Mouse (Mus musculus) hematopoietic stem cell, adult 5-6 weeks (primary cell): ENCODE measurements around the gene Krtap12-1. TPM values are rescaled to one million over a fixed set of nuclear protein-coding genes. Genes with fewer than 3 reads are reported as not detected.
A peak's percentile ranks its signal among the peaks of the same experiment; 100 is the strongest.
"Not testable (repeated sequence)": the region's sequence is repeated elsewhere in the genome, so short reads cannot be mapped to it uniquely, and the experiment has no call there.

Experiments used
- ATAC-seq, 2 experiments: fragments of 125-278 bp in 1 of 2; replicated peaks in 1 of 2; 2 replicates each; pipeline ENCODE4 v1.8.0; 2016 to 2017; ENCODE audit warnings: inconsistent platforms in 2 of 2, mild to moderate bottlenecking in 2 of 2, moderate number of reproducible peaks in 2 of 2, low read depth in 1 of 2, moderate TSS enrichment in 1 of 2; ENCODE audit not compliant: low FRiP score in 2 of 2, poor library complexity in 2 of 2, severe bottlenecking in 2 of 2, insufficient read depth in 1 of 2, low TSS enrichment in 1 of 2
- total RNA-seq: library from RNA; stranded (forward); fragments of 172-1452, 232-1000 nt; gene quantifications from 2 replicates; pipeline ENCODE4 v1.2.3, GENCODE M21; 2017

Krtap12-1 gene
- not detected in 2 replicates for total RNA-seq

DNA sequence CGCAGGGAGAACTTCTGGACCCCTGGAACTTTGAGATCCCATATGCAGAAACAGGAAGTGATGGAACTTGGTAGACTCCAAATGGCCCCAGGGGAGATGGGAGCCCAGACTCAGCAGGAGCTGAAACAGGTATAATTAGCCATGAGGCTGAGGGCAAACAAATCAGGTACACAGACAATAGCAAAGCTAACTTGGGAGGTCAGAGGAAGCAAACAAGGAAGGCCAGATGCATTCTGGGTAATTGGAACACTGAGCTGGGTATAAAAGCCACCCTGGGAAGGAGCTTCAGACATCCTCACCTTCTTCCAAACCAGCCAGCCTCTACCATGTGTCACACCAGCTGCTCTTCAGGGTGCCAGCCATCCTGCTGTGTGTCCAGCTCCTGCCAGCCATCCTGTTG lies at the start of gene Krtap12-1:
Gene Krtap12-1, plus strand, starts transcription at position 301 of the 400 bp plus-strand sequence.
- ATAC-seq, result not testable (repeated sequence)

DNA sequence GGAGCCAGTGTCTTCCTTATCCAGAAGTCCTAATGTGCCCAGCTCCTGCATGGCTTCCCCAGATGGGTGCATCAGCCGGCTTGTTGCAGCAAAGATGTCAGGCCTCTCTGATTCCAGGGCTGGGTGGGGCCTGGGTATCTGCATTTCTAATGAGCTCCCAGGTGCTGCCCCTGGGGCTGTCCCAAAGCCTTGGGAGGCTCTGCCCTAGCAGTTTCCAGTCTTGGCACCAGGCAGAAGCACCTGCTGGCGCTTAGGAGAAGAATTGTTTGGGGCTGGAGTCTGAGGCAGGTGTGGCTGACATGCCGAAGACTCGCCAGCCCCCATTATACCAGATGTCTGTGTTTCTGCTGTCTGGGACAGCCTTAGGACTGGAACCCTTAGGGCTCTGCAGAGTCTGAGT lies 49.7 kb upstream of the Krtap12-1 start:
- no peak for ATAC-seq

DNA sequence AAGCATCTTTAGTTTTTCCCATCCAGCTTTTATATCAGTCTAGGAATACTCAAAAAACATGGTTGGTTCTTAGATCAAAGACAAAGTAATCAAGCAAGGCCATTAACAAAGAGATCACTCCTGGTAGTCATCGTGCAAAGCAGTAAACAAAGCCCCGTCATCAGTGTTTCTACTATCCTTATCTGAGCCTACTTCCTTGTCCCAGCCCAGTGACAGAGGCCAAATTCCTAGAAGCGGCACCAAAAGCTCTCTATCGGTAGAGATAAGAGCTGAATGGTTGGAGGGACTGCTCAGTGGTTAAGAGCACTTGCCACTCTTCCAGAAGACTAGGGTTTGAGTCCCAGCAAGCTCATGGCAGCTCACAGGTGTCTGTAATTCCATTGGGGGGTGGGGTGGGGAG lies 48.9 kb upstream of the Krtap12-1 start:
- ATAC-seq, result no peak

DNA sequence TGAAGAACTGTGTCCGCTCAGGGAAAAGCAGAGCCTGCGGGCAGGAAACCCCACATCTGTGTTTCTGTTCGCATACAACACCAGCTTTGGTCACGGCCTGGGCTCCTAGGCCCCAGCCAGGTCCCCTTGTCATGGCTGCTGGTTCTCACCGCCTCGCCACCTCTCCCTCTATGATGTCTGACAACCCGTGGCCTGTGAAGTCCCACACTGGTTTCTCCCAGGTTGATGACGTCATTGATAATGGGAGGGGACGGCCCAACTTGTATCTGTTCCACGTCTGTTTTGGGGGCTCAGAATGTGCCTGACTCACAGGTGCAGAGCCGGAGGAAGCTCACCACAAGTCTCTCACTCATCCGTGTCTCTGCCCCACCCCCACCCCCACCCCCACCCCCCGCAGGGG lies 46.6 kb upstream of the Krtap12-1 start:
- no peak for ATAC-seq

DNA sequence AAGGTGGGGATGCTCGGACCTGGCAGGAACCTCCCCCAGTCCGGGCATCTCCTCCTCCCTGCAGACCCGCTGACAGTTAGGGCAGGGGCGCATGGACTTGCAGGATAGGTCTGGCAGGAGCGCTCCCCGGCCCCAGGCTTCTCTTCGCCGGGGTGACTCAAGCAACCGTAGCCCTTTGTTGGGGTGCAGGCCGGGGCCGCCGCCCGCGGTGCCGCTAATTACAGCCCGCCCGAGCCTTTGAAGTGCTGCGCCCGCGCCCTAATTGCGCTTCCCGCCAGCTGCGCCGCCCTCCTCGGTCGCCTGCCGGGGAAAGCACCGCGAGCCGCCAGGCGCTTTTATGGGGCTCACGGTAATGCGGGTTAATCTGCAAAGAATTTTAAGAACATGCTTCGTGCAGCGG lies 42.8 kb upstream of the Krtap12-1 start:
- peak in 1 of 2 experiments; percentile 21; a peak in 1 of 4 replicates for ATAC-seq

DNA sequence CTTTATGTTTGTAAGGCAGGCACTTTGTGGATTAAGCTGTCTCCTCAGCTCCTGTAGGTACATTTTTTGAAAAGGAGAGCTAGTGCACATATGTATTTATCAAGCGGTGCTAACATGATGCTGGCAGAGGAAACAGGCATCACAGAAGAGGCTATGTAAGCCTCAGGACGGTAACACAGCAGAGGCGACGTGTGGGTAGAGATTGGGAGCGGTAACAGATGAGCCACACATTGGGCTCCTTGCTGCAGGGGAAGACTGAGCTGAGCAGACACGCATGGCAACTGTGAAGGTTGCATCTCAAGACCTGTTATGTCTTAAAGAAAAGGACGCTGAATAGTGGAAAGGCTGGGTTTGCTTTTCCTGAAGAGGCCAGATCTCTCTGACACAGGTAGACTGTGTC lies 37.4 kb upstream of the Krtap12-1 start:
- no peak for ATAC-seq

DNA sequence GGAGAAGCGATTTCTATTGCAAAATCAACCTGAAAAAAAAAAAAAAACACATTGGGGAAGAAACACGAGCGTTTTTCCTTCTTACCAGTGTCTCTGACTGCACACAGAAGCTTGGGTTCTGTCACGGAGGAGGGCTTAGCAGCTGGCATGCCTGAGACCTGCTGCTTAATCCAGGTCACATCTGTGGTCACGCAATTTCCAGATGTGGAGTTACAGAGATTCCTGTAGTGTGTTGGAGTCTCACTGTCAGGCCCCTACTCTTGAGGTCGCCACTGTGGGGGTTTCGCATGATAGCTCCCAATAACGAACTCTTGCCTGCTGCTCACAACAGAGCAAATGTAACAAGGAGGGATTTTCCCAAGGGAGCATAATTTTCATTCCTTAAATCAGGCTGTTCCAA lies 36.2 kb upstream of the Krtap12-1 start:
- ATAC-seq, result no peak

DNA sequence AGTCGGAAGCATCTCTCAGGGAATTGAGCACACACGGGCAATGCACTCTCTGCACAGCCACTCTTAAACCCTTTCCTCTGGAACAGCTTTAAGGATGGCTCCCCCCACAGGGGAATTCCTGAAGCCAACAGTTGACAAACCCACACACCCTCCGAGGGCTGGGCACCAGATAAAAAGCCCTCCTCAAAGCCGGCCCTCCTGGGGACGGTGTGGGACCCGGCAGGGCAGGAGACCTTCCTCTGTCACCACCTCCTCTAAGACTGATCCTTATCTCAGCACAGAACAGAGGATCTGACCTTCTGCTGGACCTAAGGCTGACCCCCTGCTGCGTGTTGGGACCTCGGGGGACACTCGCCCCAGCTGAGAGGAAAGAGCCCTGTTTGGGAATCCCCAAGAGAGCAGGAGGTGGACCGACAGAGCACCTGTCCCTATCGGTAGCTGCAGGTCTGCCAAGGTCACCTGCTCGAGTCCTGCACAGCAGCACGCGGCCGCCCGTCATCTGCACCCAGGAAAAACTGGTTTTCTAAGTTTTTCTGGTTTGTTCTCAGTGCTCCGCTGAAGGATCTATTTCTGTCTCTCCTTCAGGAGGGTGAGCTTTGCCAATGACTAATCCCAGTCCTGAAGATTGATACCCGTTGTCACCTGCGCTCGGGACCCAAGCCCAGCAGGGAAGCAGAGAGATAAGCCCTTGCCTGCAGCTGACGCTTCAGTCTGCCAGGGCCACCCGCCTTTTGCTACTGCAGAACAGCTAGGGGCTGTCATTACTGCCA lies 34.3 kb upstream of the Krtap12-1 start, which contains the start of gene Tspear:
Gene Tspear, plus strand, starts transcription at position 675 of the 770 bp plus-strand sequence.
- no peak for ATAC-seq

DNA sequence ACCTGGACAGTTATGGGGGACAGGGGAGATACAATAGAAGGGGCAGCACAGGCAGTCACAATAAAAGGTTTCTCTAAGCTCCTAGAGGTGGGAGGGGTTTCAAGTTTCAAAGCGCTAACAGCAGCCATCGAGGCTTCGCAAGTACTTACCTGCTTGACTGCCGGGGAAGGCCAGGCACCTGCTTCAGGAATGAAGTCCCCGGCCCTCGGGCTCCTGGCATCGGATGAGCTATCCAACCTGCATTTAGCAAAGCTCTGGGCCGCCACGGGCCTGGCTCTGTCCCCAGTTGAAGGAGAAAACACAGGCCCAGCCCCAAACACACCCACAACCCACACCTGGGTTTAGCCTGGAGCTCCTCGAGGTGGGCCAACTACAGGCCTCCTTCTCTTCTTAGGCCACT lies 33.4 kb upstream of the Krtap12-1 start:
- no peak for ATAC-seq

DNA sequence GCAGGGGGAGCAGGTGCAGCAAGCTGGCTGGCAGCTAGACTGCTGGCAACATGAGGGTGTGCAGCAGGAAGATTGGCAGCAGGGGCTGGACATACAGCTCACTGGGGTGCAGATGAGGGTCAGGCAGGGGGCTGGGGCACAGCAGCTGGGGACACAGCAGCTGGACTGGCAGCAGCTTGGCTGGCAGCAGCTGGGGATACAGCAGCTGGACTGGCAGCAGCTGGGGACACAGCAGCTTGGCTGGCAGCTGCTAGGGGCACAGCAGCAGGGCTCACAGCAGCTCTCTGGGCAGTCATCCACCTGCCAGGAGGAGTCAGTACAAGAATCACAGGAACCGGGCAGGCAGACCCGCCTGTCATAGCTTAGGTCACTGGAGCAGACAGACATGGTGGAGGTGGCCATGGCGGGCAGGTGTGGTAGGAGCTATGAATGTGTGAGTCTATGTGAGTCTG lies 30.0 kb upstream of the Krtap12-1 start, which contains the start of gene Gm19402:
Gene Gm19402, minus strand, starts transcription at position 402 of the 452 bp plus-strand sequence.
- not testable (repeated sequence) for ATAC-seq

DNA sequence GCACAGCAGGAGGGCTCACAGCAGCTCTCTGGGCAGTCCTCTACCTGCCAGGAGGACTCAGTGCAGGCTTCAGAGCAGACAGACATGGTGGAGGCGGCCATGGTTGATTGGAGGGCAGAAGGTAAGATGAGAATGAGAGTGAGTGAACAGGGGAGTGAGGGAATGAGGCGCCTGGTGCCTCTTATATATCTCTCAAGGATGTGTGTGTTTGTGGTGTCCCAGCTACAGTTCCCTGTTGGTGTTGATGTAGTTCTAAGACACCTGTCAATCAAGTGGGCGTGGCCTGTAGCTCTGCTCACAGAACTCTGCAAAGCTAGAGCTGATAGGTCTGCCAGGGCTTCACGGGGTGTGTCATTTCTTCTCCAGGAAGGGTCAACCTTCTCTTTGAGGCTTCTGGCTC lies 23.3 kb upstream of the Krtap12-1 start, which contains the start of gene Gm9508:
Gene Gm9508, minus strand, starts transcription at position 101 of the 400 bp plus-strand sequence.
- ATAC-seq, result no peak

DNA sequence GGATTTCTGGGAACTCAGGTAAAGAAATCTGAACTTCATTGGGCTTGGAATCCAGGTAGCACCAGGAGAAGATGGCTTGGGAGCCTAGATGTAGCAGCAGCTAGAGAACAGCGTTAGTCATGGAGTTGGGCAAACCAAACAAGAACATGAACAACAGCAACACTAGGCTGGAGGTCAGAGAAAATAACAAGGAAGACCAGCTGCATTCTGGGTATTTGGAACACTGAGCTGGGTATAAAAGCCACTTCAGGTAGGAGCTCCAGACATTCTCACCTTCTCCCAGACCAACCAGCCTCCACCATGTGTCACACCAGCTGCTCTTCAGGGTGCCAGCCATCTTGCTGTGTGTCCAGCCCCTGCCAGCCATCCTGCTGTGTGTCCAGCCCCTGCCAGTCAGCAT lies 14.1 kb upstream of the Krtap12-1 start, which contains the start of gene Gm10272:
Gene Gm10272, plus strand, starts transcription at position 301 of the 400 bp plus-strand sequence.
- ATAC-seq, result no peak

DNA sequence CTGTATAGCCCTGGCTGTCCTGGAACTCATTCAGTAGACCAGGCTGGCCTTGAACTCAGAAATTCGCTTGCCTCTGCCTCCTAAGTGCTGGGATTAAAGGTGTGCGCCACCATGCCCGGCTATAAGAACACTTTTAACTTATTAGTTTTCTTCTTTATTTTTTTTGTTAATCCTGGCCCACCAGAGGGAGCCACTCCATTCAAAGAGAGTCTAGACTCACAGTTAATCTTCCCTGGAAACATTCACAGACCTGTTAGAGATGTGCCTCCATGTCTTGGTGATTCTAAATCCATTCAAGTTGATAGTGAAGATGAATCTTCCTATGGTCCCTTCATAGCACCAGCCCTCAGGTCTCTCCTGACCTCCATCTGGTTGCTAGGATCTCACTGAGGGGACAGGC lies 10.6 kb upstream of the Krtap12-1 start:
- no peak for ATAC-seq

DNA sequence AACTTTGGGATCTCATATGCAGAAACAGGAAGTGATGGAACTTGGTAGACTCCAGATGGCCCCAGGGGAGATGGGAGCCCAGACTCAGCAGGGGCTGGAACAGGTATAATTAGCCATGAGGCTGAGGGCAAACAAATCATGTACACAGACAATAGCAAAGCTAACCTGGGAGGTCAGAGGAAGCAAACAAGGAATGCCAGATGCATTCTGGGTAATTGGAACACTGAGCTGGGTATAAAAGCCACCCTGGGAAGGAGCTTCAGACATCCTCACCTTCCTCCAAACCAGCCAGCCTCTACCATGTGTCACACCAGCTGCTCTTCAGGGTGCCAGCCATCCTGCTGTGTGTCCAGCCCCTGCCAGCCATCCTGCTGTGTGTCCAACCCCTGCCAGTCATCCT lies 9.2 kb upstream of the Krtap12-1 start, which contains the start of gene Gm10024:
Gene Gm10024, plus strand, starts transcription at position 301 of the 400 bp plus-strand sequence.
- ATAC-seq, result not testable (repeated sequence)

DNA sequence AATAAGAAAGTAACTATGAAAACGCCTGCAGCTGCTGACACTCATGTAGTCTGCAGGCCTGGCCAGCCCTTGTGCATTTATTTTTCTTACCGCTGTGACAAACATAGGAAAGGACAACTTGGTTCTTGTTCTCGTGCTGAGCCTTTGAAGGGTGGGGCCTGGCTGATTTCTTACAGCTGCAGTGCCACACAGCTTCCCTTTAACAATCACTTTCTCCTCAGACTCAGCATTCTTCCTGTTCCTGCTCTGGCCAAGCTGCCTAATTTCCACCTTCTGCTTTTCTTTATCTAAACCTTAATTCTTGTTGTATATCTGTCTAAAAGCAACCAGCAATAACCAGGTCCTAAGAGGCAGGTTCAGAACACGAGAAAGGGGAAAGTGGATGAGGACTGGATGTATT lies 6.7 kb upstream of the Krtap12-1 start:
- 0 out of 4 replicates have a peak, but pooled peaks have one; percentile 41 to 73 for ATAC-seq

DNA sequence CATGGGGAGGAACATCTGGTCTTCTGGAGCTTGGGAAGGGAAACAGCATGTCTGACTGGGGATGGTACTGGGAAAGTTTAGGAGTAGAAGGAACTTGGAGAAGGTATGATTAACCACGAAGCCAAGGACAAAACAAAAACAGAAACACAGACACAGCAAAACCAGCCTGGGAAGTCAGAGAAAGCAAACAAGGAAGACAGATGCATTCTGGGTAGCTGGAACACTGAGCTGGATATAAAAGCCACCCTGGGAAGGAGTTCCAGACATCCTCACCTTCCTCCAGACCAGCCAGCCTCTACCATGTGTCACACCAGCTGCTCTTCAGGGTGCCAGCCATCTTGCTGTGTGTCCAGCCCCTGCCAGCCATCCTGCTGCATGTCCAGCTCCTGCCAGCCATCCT lies 4.9 kb upstream of the Krtap12-1 start, which contains the start of gene Gm10142:
Gene Gm10142, plus strand, starts transcription at position 301 of the 400 bp plus-strand sequence.
- ATAC-seq, result no peak

DNA sequence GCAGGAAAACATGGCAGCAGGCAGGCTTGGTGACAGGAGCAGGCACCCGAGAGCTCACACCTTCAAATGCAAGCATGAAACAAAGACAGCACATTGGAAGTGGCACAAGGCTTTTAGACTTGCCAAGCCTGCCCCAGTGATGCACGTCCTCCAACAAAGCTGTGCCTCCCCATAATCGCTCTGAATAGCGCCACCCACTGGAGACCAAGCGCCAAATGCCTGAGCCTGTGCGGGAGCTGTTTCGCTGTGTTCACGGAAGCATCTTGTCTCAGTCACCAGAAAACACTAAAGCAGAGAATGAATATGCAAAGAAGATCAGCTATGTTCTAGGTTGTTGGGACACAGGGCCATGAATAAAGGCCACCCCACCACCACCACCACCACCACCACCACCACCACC lies 4.5 kb downstream of the Krtap12-1 start:
- no peak for ATAC-seq

DNA sequence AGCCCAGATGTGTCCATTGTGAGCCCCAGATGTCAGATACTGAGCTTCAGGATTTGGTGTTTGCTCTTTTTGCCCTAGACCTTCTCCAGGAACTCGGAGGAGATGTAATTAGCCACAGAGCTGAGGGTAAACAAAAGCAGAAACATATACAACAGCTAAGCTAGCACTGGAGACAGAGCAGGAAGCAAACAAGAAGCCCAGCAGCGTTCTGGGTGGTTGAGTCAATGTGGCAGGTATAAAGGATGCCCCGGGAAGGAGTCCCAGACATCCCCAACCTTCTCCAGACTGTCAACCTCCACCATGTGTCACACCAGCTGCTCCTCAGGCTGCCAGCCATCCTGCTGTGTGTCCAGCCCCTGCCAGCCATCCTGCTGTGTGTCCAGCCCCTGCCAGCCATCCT lies 5.8 kb downstream of the Krtap12-1 start, which contains the start of gene Gm10100:
Gene Gm10100, plus strand, starts transcription at position 301 of the 400 bp plus-strand sequence.
- ATAC-seq, result no peak
